Mouse (Mus musculus): ENCODE data around the gene Cul9. TPM values are rescaled to one million over a fixed set of nuclear protein-coding genes. Genes with fewer than 3 reads are reported as not detected.

The Cul9 gene
- polyA plus RNA-seq, 1 experiment from 2014 or later, result 0.51 TPM

DNA sequence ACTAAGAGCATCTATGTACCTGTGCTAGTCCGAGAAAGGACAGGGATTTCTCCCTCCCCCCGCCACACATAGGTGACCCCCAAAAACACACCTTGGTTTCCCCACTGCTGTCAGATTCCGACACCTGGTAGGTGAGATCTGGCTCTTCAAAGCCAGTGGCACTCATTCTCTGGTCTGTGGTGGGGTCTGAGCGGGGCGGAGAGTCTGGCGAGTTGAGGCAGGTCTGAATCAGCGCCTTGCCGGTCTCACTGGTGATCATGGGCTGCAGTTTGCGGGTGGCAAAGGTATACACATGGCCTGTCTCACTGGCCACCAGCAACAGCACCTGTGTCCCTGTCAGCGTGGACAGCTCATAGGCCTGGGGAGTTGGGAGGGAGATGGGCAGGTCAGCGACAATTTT lies 7.3 kb upstream of the Cul9 start:
- no peaks in the 10 kb centered on the region; the same call in 1 of the 2 replicates for H3K27me3 ChIP-seq
- H3K4me3 ChIP-seq (replicated peaks), result peak overlapping the region; percentile 30; the same call in 1 of the 2 replicates
- H3K9ac ChIP-seq, result peak overlapping the region; percentile 87; the same call in 1 of the 2 replicates
- ATAC-seq (ENCODE audit: insufficient read depth), result no peak
- peak overlapping the region; percentile 98 for H3K4me2 ChIP-seq
- H3K4me1 ChIP-seq (replicated peaks), result peaks cover 46% of the 10 kb centered on the region
- WGBS (ENCODE audit: insufficient replicate concordance), result 80% methylated on average over 11 of the region's 11 CpGs
- no peaks in the 10 kb centered on the region for H3K9me3 ChIP-seq (replicated peaks)
- H3K36me3 ChIP-seq (replicated peaks), result peaks cover 37% of the 10 kb centered on the region
- H3K27ac ChIP-seq (replicated peaks), result peak overlapping the region; percentile 48; the same call in 1 of the 2 replicates

DNA sequence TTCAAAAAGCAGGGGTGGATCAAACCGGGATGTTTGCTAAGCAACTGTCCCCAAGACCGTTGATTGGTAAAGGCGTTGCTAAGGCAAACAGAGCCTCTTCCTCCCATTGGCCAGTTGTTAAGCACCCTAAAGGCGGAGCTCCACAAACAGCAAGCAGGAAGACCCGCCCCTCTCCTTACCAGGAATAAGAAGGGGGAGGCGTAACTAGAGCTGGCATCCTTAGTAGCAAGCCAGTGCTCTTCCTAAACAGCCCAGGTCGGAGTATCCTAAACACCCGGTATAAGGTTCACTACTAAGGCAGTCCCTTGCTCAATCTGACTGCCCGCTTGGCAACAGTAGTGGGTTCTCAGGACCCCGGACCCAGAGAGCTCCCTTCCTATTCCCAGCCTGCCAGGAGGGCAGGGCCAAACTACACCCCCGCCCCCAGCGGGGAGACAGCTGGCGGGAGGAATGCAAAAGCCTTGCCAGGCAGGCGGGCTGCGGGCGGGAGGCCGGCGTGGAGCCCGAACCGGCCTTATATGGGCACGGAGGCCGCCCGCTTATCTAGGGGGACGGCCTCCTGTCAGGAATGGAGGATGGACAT lies 6.7 kb upstream of the Cul9 start:
- peaks cover 48% of the 10 kb centered on the region for H3K4me1 ChIP-seq (replicated peaks)

DNA sequence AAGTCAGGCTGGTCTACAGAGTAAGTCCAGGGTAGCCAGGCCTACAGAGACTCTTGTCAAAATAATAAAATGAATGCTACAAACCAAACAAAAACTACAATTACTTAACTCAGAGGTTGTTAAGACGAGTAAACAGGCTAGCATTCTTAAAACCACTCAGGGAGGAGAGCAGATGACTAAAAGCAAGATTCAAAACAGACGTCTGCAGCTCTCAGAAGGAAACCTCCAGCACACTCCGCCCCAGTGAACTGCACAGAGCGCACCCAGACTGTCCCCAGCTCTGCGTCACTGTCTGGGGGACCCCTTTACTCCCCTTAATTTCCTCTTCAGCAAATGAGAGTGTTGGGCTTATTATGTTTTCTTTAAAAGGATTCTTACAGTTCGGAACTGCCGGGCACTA lies 6.0 kb upstream of the Cul9 start:
- H3K4me3 ChIP-seq (replicated peaks), result no peak overlapping the region
- no peak for ATAC-seq (ENCODE audit: insufficient read depth)
- H3K9ac ChIP-seq, result no peak overlapping the region
- no peak overlapping the region for H3K27ac ChIP-seq (replicated peaks)
- H3K4me2 ChIP-seq, result no peak overlapping the region
- H3K27me3 ChIP-seq, result peaks cover 9% of the 10 kb centered on the region
- H3K4me1 ChIP-seq (replicated peaks), result peaks cover 47% of the 10 kb centered on the region
- H3K36me3 ChIP-seq (replicated peaks), result peaks cover 39% of the 10 kb centered on the region
- H3K9me3 ChIP-seq (replicated peaks), result no peaks in the 10 kb centered on the region
- 77% methylated on average over 7 of the region's 7 CpGs for WGBS (ENCODE audit: insufficient replicate concordance)

More for the DNA sequence above, 6.7 kb upstream of the Cul9 start:
- H3K4me2 ChIP-seq, result peak overlapping the region; percentile 98
- H3K27me3 ChIP-seq, result peaks cover 1% of the 10 kb centered on the region; the same call in 1 of the 2 replicates
- H3K4me3 ChIP-seq (replicated peaks), result peak overlapping the region; percentile 30
- 28% methylated on average over 24 of the region's 24 CpGs for WGBS (ENCODE audit: insufficient replicate concordance)
- no peaks in the 10 kb centered on the region for H3K9me3 ChIP-seq (replicated peaks)
- H3K27ac ChIP-seq (replicated peaks), result peak overlapping the region; percentile 48; the same call in 1 of the 2 replicates
- no peak for ATAC-seq (ENCODE audit: insufficient read depth)
- no peak overlapping the region; the same call in 1 of the 2 replicates for H3K9ac ChIP-seq
- peaks cover 39% of the 10 kb centered on the region for H3K36me3 ChIP-seq (replicated peaks)

DNA sequence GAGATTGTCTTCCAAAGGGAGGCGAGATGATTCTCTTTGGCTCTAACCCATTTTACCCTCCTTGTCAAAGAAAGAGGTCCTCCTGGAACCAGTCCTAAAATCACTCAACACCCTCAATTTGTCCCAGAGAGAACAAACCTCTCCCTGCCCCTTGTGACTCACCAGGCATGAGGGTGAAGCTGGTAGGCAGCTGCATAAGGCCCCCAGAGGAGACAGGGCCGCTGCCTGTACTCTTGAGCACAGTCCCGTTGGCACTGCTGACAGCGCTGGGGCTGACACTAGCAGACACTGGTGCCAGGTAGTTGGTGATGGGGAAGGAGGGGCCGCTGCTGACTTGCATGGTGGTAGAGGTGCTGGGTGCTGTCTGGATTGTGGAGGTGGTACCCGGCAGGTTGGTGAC lies 5.2 kb upstream of the Cul9 start:
- peaks cover 39% of the 10 kb centered on the region for H3K36me3 ChIP-seq (replicated peaks)
- H3K27me3 ChIP-seq, result peaks cover 17% of the 10 kb centered on the region
- no peak overlapping the region for H3K4me2 ChIP-seq
- no peaks in the 10 kb centered on the region for H3K9me3 ChIP-seq (replicated peaks)
- no peak for ATAC-seq (ENCODE audit: insufficient read depth)
- H3K27ac ChIP-seq (replicated peaks), result no peak overlapping the region
- 79% methylated on average over 6 of the region's 6 CpGs for WGBS (ENCODE audit: insufficient replicate concordance)
- H3K4me1 ChIP-seq (replicated peaks), result peaks cover 47% of the 10 kb centered on the region
- H3K4me3 ChIP-seq (replicated peaks), result no peak overlapping the region
- H3K9ac ChIP-seq, result no peak overlapping the region

DNA sequence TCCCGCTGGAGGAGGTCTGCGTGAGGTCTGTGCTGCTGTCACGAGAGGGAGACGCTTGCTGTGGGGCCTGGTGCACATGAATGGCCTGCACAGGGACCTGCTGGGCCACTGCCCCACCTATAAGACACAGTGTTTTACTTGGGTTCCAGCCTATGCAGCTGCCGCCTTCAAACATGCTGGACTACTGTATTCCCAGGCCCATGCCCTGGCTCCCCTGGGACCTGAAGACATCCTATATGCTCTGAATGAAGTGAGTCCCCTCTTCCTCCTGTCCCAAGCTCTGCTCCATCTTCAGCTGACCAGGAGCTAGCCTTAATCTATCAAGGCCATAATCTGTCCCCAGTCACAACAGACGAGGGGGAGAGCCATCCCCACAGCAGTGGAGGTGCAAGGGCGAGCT lies 4.7 kb upstream of the Cul9 start:
- WGBS (ENCODE audit: insufficient replicate concordance), result 71% methylated on average over 7 of the region's 7 CpGs
- peaks cover 39% of the 10 kb centered on the region for H3K36me3 ChIP-seq (replicated peaks)
- ATAC-seq (ENCODE audit: insufficient read depth), result no peak

DNA sequence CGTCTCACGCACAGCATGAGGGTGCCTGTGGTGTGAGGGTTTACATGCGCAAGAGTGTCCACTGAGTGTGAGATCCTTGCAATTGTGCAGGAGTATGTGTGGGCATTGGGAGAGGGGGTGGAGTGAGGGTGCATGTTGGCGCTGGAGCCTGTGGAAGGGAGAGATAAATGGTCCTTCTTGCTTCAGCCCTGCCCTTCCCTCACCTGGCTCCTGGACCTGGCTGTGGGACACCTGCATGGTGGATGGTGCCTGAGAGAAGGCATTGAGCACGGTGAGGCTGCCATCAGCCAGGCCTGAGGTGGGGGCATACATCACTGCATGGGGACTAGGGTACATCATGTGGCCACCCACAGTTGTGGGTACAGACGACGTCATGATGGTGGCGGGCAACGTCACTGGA lies 3.5 kb upstream of the Cul9 start:
- Histone ChIP-seq H3K27ac (replicated peaks) (no peak overlapping the region), H3K36me3 (replicated peaks) (peaks cover 39% of the 10 kb centered on the region), H3K9me3 (replicated peaks) (no peaks in the 10 kb centered on the region), H3K4me3 (replicated peaks) (no peak overlapping the region), H3K4me2 (no peak overlapping the region), H3K9ac (no peak overlapping the region), H3K27me3 (peaks cover 34% of the 10 kb centered on the region), H3K4me1 (replicated peaks) (peaks cover 38% of the 10 kb centered on the region)
- ATAC-seq (ENCODE audit: insufficient read depth), result no peak
- WGBS (ENCODE audit: insufficient replicate concordance), result 84% methylated on average over 9 of the region's 9 CpGs

More for the DNA sequence above, 4.7 kb upstream of the Cul9 start:
- Histone ChIP-seq H3K9ac (no peak overlapping the region), H3K4me2 (no peak overlapping the region), H3K27me3 (peaks cover 21% of the 10 kb centered on the region), H3K27ac (replicated peaks) (no peak overlapping the region), H3K4me3 (replicated peaks) (no peak overlapping the region), H3K9me3 (replicated peaks) (no peaks in the 10 kb centered on the region), H3K4me1 (replicated peaks) (peaks cover 46% of the 10 kb centered on the region)

DNA sequence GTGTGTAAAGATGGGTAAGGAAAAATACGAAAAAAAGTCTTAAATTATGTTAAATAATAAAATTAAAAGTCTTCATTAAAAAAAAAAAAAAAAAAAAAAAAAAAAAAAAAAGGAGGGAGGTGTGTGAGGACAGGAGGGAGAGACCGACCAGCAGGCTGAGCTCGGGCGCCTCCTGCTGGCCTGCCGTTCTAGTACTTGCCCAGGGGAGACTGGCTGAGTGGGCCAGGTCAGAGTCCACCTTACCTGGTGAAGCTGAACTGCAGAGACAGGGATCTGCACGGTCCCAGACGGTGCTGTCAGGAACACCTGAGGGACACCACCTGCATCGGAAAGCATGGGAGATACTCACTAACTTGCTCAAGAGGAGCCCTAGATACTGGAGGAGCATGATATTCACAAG lies 3.0 kb upstream of the Cul9 start:
- Histone ChIP-seq H3K4me2 (no peak overlapping the region), H3K4me1 (replicated peaks) (peaks cover 33% of the 10 kb centered on the region), H3K4me3 (replicated peaks) (no peak overlapping the region), H3K9me3 (replicated peaks) (no peaks in the 10 kb centered on the region), H3K36me3 (replicated peaks) (peaks cover 39% of the 10 kb centered on the region), H3K27ac (replicated peaks) (no peak overlapping the region), H3K9ac (no peak overlapping the region), H3K27me3 (peaks cover 39% of the 10 kb centered on the region)
- ATAC-seq (ENCODE audit: insufficient read depth), result no peak; the same call in 1 of the 2 replicates
- WGBS (ENCODE audit: insufficient replicate concordance), result 44% methylated on average over 8 of the region's 8 CpGs

DNA sequence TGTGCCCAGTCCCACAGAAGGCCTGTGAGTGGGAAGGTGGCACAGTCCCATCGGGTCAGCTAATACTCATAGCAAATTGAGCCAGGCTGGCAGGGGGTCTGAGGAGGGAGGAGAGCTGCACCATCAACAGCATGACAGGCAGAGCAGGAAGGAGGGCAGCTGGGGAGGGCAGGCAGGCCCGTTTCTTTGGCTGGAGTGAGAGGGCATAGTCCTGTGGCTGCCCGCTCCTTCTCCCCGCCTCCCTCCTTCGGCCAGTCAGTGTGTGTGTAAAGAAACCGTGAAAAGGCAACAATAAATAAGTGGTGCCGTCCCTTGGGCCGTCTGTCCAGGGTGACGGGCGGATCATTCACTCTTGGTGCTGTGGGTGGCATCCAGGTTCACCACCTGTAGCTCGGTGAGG lies 2.6 kb upstream of the Cul9 start:
- Histone ChIP-seq H3K4me2 (no peak overlapping the region), H3K4me1 (replicated peaks) (peaks cover 29% of the 10 kb centered on the region), H3K4me3 (replicated peaks) (no peak overlapping the region), H3K9ac (no peak overlapping the region), H3K9me3 (replicated peaks) (no peaks in the 10 kb centered on the region), H3K36me3 (replicated peaks) (peaks cover 39% of the 10 kb centered on the region), H3K27ac (replicated peaks) (no peak overlapping the region), H3K27me3 (peaks cover 40% of the 10 kb centered on the region)
- no peak for ATAC-seq (ENCODE audit: insufficient read depth)
- 72% methylated on average over 11 of the region's 11 CpGs for WGBS (ENCODE audit: insufficient replicate concordance)

DNA sequence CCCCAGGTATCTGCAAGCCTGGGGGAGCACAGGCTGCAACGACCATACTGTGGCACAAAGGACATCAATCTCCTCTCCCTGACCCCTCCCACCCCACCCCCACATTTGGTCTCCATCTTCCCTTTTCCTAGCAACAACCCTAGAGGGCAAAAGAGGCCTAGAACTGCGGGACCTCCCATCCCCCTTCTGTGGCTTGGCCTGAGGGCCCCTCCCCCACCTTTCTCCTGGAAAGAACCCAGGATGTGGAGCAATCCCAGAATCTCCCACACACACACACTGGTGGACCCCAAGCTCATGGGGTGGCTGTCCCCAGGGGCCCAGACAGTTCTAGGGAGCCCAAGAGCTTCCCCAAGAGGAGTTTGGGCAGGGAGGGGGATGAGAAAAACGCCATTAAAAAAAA lies 1.7 kb upstream of the Cul9 start:
- H3K27me3 ChIP-seq, result peaks cover 40% of the 10 kb centered on the region
- H3K4me2 ChIP-seq, result no peak overlapping the region

DNA sequence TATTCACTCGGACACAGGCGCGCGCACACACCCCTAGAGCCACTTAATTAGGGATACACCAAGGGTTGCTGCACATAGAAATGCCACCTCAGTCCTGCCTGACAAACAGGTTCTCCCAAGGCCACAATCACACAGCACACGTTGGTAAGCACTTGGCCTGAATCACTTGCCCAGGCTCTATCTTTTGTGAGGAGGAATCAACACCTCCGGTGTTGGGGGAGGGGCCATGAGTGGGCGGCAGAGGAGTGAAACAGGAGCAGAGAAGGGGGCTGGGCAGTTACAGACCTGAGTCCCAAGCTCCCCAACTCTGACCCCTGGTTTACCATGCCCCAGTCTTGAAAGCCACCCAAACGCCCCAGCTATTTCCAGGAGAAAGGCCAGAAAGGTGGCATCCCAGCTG lies 807 bp upstream of the Cul9 start:
- H3K27ac ChIP-seq (replicated peaks), result no peak overlapping the region
- H3K4me1 ChIP-seq (replicated peaks), result peaks cover 16% of the 10 kb centered on the region
- H3K4me2 ChIP-seq, result no peak overlapping the region
- 32% methylated on average over 8 of the region's 8 CpGs for WGBS (ENCODE audit: insufficient replicate concordance)
- peaks cover 35% of the 10 kb centered on the region for H3K36me3 ChIP-seq (replicated peaks)
- no peak overlapping the region for H3K4me3 ChIP-seq (replicated peaks)
- no peaks in the 10 kb centered on the region for H3K9me3 ChIP-seq (replicated peaks)
- no peak for ATAC-seq (ENCODE audit: insufficient read depth)
- peaks cover 40% of the 10 kb centered on the region for H3K27me3 ChIP-seq
- H3K9ac ChIP-seq, result no peak overlapping the region

More for the DNA sequence above, 1.7 kb upstream of the Cul9 start:
- Histone ChIP-seq H3K36me3 (replicated peaks) (peaks cover 39% of the 10 kb centered on the region), H3K9me3 (replicated peaks) (no peaks in the 10 kb centered on the region), H3K4me1 (replicated peaks) (peaks cover 21% of the 10 kb centered on the region), H3K4me3 (replicated peaks) (no peak overlapping the region), H3K27ac (replicated peaks) (no peak overlapping the region), H3K9ac (no peak overlapping the region)
- 37% methylated on average over 3 of the region's 3 CpGs for WGBS (ENCODE audit: insufficient replicate concordance)
- ATAC-seq (ENCODE audit: insufficient read depth), result no peak

DNA sequence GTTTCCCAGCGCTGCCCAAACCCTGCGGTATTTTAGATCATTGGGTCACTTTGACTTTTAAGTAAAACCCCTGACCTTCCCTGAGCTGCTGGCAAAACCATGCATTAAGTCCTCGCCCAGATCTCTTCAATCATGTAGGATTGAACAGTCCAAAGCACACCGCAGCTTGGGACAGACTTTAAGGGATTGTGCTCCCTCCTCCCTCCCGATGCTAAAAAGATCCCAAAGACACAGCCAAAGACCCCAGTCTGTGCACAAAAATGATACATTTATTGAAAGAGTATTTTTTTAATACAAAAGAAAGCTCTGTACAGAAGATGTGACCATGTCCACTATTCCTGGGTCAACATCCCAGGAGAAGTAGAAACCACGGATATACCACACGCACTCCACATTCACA lies 403 bp upstream of the Cul9 start:
- peak overlapping the region; percentile 50 for H3K4me3 ChIP-seq (replicated peaks)
- ATAC-seq (ENCODE audit: insufficient read depth), result no peak
- H3K9ac ChIP-seq, result no peak overlapping the region
- H3K27me3 ChIP-seq, result peaks cover 40% of the 10 kb centered on the region
- H3K36me3 ChIP-seq (replicated peaks), result peaks cover 31% of the 10 kb centered on the region
- H3K4me2 ChIP-seq, result peak overlapping the region; percentile 71
- H3K27ac ChIP-seq (replicated peaks), result no peak overlapping the region
- 28% methylated on average over 7 of the region's 7 CpGs for WGBS (ENCODE audit: insufficient replicate concordance)
- H3K4me1 ChIP-seq (replicated peaks), result peaks cover 16% of the 10 kb centered on the region
- no peaks in the 10 kb centered on the region for H3K9me3 ChIP-seq (replicated peaks)

DNA sequence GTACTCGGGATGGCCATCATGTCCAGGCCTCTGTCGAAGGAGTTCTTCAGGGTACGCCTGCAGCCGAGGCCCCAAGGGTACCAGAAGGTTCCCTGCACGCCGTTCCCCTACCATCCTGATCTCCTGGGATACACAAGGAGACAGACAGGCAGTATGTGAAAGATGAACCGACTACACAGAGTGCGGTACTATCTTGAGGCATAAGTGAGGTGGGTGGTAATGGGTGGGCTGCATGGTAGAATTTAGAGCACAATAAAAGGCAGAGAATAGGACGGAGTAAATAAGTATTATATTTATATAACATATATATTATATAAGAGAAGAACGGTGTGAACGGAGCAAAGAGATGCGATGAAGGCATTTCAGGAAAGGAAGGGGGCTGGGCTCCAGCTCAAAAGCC lies 2.5 kb downstream of the Cul9 start:
- H3K9me3 ChIP-seq (replicated peaks), result no peaks in the 10 kb centered on the region
- H3K36me3 ChIP-seq (replicated peaks), result peaks cover 4% of the 10 kb centered on the region
- no peak overlapping the region for H3K9ac ChIP-seq
- no peak overlapping the region for H3K4me3 ChIP-seq (replicated peaks)
- H3K4me1 ChIP-seq (replicated peaks), result peaks cover 16% of the 10 kb centered on the region
- WGBS (ENCODE audit: insufficient replicate concordance), result 75% methylated on average over 12 of the region's 12 CpGs
- H3K27me3 ChIP-seq, result peaks cover 40% of the 10 kb centered on the region
- no peak overlapping the region for H3K4me2 ChIP-seq
- no peak for ATAC-seq (ENCODE audit: insufficient read depth)
- H3K27ac ChIP-seq (replicated peaks), result no peak overlapping the region
